Mouse (Mus musculus) cerebellum, postnatal 36 days (tissue): ENCODE measurements around the gene Sh3bgrl3.
A peak's percentile ranks its signal among the peaks of the same experiment; 100 is the strongest.
"Not testable (repeated sequence)": the region's sequence is repeated elsewhere in the genome, so short reads cannot be mapped to it uniquely, and the experiment has no call there.

Source experiments
- DNase-seq, 2 experiments: peaks; one replicate each; pipeline ENCODE4 v3.0.0; 2021 to 2022; ENCODE audit warnings: mixed read lengths in 2 of 2

Sh3bgrl3 gene

DNA sequence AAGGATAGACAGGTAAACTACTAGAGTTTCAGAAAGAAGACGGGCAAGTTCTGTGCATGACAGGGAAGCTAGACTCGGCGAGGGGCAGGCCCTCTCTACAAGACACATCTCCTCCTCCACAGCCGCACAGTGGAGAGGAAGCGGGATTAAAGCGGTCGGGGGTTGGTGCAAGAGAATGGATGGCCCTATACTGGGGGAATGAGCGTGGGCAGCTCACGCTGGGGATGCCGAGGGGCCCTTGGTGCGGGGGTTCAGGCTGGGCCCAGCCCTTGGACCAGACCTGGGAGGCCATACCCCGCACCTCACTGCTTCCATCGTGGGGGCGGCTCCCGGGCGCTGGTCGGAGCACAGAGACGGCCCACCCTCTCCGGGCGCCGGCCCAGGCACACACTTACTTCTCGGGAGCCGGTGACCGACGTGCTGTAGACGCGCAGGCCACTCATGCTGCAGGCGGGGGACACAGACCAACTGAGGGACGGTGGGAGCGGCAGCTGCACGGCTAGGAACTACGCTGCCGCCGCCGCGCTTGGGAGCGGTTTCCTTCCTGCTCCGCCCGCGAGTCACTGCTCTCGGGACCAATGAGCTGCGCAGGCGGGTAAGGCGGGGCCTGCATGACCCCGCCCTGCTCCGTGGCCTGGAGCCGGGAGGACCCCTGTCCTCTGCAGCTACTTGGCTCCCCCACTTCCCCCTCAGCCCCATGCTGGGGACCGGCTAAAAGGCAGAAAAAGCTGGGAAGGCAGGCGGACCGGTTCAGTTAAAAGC is at the start of gene Sh3bgrl3:
TSS of gene Sh3bgrl3 (minus strand) at position 569 of the 762 bp plus-strand sequence.
- peak; percentile 75 to 80 for DNase-seq

DNA sequence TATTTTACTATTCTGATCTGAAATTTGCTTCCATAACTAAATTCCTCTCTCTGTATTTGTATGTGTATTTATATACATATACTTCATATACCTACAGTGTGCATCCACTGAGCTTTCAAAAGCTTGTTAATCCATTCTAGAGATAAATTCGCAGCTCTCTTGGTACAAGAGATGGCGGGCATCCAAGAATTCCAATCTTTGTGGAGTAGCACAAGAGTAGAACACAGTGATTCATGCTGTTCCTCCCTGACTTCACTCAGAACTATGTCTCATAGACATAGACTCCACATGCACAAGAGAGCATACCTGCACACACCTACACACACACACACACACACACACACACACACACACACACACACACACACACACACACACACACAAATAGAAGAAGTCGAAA is 43.8 kb upstream of the Sh3bgrl3 start:
- DNase-seq = no peak

DNA sequence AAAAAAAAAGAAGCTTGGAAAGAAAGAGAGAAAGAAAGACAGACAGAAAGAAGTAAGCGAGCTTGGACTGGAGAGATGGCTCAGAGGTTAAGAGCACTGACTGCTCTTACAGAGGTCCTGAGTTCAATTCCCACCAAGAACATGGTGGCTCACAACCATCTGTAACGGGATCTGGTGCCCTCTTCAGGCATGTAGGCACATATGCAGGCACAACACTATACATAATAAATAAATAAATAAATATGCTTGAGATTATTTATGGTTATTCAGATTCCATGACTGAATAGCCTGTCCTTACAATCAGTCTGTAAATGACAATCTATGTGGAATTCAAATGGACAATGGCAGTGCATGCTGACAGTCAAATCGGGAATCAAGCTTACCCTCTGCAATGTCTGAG is 38.3 kb upstream of the Sh3bgrl3 start:
- DNase-seq = no peak

DNA sequence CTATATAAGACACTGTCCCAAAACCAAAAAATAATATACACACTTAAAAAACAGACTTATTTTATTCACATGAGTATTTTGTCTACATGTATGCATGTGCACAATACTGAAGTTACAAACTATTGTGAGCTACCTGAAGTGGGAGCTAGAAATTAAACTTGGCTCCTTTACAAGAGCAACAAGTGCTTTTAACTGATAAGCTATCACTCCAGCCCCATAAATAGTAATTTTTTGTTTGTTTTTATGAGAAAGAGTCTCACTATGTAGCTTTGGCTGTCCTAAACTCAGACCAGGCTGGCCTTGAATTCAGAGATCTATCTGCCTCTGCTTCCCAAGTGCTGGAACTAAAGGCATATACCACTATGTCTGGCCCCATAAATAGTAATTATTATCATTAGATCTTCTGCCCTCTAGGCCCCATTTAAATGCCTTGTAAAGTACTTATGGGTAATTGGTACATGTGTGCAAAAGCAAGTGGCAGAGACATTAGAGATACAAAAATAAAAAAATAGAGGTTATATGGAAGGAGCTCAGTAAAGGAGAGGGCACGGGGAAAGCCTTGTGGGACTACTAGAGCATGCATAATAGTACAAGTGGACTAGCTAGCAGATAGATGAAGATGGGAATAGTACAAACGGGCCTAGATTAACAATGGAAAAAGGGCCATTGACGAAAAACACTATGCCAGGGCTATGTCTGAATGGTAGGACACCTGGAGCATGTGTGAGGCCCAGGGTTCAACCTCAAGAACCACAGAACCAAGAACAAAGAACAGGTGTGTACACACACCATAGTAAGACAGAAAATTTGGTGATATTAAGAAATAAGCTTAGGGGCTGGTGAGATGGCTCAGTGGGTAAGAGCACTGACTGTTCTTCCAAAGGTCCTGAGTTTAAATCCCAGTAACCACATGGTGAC is 37.2 kb upstream of the Sh3bgrl3 start:
- DNase-seq = no peak

DNA sequence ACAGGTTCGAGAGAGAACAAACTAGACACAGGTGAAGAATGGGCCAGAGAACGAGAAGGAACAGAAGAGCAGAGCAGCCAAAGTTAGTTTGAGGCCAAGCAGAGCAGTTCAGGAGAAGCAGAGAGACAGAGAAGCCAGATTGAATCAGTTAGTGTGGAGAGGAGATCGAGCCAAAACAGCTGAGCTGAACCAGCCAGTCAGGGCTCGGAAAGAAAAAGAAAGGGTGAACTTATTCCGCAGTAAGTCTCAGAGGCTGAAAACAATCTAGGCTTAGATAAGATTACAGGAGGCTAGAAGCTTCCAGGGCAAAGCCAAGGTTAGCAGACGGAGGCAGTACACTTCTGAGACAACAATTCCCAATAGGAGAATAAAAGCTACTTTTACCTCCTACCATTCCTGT is 36.4 kb upstream of the Sh3bgrl3 start:
- DNase-seq = no peak

DNA sequence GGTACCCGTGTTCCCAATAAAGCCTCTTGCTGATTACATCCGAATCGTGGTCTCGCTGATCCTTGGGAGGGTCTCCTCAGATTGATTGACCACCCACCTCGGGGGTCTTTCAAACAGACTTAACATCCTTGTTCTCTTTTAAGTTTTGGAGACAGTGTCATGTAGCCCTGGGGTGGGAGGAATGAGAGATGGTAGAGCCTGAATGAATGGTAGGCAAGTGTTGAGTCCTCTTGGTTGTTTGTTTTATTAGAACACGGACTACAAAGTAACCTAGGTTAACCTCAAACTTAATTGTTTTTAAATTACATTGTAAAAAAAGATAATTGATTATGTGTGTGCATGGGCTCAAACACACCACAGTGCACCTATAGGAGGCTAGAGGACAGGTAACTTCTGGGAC is 36.0 kb upstream of the Sh3bgrl3 start:
- no peak for DNase-seq

DNA sequence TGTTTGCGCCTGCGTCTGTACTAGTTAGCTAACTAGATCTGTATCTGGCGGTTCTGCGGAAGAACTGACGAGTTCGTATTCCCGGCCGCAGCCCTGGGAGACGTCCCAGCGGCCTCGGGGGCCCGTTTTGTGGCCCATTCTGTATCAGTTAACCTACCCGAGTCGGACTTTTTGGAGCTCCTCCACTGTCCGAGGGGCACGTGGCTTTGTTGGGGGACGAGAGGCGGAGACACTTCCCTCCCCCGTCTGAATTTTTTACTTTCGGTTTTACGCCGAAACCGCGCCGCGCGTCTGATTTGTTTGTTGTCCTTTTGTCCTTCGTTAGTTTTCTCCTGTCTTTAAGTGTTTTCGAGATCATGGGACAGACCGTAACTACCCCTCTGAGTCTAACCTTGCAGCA is 31.5 kb upstream of the Sh3bgrl3 start:
- peak; percentile 6 to 37 for DNase-seq

DNA sequence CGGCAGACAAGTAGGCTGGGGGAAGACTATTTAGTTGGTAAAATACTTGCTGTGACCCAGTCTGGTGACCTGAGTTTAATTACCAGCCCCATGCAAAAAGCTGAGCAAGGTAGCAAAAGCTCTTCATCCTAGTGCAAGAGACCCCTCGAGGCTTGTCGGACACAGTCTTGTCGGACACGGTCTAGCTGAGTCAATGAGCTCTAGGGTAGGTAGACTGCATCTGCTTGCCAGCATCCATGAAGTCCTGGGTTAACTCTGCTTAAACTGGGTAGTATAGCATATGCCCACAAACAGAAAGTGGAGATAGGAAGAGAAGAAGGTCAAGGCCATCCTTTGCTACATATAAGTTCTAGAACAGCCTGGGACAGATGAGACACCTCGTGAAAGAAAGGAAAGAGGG is 30.2 kb upstream of the Sh3bgrl3 start:
- DNase-seq = no peak

DNA sequence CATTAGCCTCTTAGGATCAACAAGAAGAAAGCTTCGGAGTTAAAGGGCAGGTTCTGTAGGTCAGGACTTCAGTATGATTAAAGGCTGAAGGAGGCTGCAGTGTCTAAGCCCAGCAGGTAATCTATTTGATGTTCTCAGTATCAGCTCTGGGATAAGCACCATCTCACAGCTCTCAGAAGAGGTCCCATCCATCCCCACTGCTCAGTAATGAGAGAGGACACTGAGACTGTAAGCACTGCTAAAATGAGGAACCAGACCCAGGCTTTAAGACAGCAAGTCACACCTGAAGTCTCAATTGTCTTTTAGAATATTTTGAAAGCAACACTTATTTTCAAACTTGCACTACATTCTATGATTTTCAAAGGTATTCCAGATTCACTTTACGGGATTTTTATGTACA is 29.0 kb upstream of the Sh3bgrl3 start:
- DNase-seq = no peak

DNA sequence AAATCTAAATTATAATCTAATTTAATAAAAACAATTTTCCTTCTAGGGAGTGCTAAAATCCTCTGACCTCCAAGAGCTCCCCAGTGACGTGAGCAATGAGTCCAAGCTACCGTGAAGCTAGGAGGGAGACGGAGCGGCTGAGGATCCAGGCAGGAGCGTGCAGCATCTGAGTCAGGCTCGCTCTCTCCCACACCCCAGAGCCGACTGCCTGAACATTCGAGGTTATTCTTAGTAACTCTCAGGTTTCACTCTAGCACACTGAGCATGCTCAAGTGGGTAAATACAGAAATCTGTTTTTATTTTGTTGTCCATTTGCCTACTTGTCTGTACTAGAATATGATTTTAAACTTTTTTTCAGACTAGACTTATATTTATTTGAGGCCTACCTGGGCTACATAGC is 28.2 kb upstream of the Sh3bgrl3 start:
- DNase-seq = no peak

DNA sequence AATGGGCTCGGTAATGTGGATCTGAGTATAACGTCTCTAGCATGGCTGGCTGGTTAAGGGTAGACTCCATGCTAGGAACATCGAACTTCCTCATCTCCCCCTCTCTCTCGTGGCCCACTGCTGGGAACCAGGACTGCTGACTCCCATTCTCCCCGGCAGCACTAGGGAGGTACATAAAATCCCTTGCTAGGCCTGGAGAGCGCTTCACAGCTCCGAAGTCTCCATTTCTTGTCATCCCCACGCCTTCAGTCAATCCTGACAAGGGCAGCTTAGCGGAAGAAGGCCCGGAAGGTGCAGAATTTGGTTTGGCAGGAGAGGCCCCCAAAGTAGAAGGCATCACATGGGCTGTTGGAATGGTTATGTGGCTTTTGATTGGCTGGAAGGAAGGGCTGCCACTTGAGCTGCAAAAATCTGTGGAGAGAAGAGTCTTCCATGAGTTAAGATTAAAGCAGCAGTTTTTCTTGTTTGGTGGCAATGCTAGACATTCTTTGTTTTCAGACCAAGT is 27.4 kb upstream of the Sh3bgrl3 start:
- DNase-seq = no peak

DNA sequence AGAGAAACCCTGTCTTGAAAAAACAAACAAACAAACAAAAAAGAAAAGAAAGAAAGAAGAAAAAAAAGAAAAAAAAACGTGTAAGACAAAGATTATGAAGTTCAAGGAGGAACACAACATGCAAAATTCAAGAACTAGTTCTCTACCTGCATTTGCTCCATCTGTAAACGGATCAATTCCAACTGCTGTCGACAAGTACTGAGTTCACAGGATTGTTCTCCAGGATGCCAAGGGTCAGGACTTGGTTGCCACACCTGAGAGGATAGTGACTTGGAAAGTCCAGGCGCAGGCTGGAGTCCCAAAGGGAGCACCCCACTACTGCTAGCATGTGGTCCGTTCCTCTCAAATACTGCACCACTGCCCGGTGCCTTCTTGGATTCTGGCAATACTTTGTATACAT is 26.9 kb upstream of the Sh3bgrl3 start:
- no peak for DNase-seq

DNA sequence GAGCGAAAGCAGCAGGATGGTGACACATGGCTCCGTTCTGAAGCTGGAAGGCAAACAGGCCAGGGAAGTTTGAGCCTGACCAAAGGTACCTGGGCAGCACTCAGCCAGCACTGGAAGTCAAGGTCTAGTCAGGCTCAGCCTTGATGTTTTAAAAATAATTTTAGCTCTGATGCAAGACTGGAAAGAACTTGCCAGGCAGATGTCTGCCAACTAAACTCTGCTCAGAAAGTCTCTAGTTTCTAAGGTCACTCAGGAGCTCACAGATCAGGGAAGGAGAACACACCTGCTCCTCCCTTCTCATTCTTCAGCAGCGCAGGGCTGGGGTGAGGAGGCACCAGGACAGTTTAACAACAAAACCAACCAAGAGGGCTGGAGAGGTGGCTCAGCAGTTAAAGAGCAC is 25.8 kb upstream of the Sh3bgrl3 start:
- no peak for DNase-seq

DNA sequence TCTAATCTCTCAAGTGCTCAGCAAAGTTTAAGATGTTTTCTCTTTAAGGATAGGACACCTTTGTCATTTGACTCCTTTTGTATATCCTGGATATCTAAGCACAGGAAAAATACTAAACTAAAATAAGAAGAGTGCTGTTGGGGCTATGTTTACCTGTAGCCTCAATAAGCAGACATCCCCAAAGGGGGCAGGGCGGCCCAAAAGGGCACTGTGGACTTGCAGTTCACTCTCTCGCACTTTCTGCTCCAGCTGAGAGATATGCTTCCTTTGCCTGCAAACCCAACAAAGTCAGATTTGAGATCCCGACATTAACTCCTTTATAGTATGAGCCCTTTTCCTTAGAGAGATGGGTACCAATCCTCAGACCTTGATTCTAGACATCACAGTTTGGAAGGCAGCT is 25.1 kb upstream of the Sh3bgrl3 start:
- no peak for DNase-seq

DNA sequence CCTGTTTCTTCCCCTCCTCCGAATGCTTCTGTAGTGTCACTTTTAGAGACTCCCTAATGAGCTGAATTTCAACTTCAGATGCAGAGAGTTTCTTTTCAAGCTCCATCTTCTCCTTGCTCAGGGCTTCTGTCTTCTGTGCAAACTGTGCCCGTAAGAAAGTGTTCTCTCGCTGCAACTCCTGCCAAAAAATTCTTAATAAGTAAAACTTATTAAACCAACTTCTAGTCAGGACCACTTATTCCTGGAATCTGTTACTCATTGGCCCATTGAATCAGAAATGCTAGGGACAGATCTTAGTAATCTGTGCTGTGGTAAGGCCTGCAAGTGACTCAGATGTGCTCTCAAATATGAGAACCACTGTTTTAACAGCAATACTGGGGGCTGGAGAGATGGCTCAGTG is 23.5 kb upstream of the Sh3bgrl3 start:
- no peak for DNase-seq

DNA sequence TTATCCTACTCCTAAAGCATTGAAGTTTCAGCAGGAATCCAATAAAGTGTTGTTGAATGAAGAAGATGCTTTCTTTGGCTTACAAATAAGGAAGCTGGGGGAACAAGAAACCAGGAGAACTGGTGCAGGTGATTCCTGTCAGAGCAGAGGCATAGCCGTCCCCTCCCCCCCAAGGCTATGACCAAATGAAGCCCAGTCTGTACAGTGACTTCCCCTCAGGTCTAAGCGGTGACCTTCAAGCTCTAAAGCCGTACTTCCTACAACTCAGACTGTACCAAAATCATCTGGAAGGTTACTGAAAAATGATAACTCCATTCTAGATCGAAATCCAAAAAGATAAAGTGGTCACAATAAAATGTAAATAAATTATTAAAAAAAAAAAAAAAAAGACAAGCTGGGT is 20.8 kb upstream of the Sh3bgrl3 start:
- DNase-seq = no peak

DNA sequence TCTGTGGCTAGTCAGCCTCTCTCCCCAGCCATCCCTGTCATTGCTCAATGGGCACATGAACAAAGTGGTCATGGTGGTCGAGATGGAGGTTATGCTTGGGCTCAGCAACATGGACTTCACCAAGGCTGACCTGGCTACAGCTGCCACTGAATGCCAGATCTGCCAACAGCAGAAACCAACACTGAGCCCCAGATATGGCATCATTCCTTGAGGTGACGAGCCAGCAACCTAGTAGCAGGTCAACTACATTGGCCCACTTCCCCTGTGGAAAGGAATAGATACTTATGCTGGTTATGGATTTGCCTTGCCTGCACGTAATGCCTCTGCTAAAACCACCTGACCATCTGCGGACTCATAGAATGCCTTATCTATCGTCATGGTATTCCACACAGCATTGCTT is 15.7 kb upstream of the Sh3bgrl3 start:
- not testable (repeated sequence) for DNase-seq

DNA sequence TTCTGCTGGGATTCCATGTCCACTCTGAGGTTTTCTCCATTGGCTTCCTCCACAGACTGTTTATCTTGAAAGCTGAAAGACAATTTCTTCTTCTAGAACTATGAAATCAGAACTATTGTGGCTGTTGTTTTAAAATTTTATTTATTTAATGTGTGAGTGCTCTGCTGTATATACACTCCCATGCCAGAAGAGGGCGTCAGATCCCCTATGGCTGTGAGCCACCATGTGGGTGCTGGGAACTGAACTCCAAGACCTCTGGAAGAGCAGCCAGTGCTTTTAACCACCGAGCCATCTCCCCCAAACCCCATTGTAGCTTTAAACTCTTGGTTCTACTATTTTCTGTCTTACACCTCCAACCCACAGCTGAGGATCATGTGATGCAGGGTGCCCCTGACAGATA is 10.3 kb upstream of the Sh3bgrl3 start:
- DNase-seq = no peak

DNA sequence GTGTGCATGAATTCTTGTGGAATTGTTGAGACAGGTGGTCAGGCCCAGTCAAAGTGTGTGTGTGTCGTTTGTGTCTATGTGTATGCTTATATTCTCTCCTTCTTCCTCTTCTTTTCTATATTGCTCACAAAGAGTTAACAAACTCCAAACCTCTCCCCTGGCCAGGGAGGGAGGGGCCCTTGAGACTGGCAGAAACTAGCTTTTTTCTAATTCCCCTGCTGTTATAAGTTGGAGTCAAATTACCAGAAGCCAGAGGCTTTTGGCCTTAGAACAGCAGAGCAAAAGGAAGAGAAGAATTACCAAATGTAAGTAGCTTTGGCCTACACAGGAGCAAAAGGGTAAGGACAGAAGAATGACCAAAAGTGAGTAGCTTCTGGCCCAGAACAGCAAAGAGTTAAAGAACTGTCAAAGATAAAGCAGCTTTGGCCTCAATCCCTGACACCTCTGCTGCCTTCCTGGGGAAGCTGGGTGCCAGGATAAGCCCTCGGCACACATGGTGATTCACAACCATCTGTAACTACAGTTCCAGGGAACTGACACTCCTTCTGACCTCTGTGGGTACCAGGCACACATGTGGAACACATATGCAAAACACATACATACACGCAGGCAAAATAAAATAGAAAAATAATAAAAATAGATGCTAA is 7.8 kb upstream of the Sh3bgrl3 start:
- no peak for DNase-seq

DNA sequence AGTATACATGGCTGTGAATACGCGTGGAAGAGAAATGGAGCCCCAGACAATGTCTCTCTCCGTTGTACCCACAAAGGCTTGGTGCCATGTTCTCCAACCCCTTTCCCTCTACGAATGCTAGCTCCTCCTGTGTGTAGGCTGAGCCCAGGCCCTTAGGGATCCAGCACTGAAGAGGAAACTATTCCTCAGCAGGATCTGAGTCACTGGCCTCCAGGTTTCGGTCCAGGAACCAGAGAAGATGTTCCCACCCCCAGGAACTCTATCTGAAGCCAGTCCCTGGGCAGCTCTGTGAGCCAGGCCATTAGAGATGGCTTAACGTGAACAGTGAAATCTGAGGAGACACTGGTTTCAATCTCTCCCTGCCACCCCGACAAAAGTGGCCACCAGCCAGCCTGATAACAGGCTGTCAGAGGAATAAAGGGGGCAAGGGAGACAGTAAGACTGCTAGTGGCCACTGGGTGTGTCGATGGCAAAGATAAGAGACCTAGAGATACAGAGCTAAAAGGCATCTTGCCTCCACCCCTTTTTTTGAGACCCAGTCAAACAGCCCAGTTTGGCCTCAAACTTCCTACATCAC is 4.0 kb upstream of the Sh3bgrl3 start:
- DNase-seq = no peak

DNA sequence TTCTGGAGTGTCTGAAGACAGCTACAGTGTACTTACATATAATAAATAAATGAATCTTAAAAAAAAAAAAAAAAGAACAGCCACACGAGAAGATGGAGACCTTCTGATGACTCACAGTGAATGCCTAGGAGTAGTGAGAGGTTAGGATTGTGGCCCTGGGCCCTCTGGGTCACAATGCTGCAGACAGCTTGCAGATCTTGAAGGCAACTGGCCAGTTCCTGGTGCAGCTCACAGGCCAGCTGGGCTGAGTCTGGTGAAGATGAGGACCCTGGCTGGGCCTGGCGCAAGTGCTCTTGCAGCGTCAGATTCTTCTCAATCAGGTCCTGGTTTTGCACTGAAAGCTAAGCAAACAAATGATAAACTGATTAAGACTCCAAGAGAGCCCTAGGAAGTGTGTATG is 3.5 kb upstream of the Sh3bgrl3 start:
- no peak for DNase-seq

DNA sequence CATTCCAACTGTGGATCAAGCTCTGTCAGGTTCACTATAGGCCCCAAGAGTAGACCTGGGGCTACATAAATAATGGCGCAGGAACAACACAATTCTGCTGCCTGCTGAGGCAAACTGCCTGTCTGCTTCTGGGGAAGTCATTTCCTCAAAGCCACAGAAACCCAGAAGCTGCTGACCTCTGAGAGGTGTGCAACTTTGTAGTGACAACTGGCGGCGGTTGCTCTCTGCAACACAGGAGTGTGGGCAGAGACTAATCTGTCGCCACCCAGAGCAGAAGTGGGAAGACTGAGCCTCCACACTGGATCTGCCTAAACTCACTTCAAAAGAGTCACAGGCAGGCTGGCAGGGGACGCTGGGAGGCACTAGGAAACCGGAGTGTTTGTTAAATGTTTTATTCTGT is 893 bp upstream of the Sh3bgrl3 start:
- no peak for DNase-seq

DNA sequence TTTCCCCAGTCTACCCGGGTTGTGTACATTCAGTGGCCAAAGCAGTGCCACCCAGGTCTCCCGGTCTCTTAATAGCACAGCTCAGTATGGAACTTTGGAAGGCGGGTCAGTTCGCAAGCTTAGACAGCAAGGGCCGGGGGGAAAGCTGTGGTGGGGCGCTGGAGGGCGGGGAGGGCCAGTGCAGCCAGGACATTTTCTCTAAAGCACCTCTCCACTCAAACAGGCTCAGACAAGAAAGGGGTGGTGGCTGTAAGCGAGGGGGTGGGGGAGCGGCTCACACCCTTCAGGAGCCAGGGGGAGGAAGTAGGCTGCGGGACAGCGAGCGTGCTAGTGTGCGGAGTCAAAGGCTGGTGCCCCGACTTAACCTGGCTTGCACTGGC is 384 bp upstream of the Sh3bgrl3 start:
- no peak for DNase-seq
